Mouse (Mus musculus): ENCODE measurements at regions not wholly inside any gene's neighbourhood (a gene's known extent, or its start where the extent isn't known, plus 50 kb on each side); places are given as distances from the start of the nearest gene placed in this dataset.

DNA sequence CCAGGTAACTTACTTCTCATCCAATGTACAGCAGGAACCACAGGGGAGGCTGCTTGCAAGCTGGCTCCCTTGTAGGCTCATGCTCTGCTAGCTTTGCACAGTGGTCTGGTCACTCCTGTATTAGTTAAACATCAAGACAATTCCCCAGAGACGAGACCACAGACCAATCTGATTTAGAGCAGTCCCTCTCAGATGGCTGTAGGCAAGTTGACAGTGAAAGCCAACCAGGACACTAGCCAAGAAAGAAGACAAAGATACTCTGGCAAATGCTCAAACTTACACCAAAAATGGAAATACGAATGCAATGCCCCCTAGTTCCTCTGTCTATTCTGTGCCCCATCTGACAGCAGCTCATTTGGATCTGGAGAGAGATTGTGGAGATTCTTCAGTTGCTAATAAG is 181.8 kb upstream of the Prr30 start:
- TF ChIP-seq CTCF (IDR thresholded peaks at IDR 0.05; ENCODE audit: insufficient read depth, low read length) (no peak), POLR2A (IDR thresholded peaks at IDR 0.05; ENCODE audit: borderline replicate concordance, extremely low read depth, low read depth, low read length) (no peak)
